Mouse (Mus musculus): ENCODE results near the gene Sumo2. TPM values are rescaled to one million over a fixed set of nuclear protein-coding genes. Genes with fewer than 3 reads are reported as not detected.

Sumo2 gene
- polyA plus RNA-seq, 1 experiment from 2014 or later: 1,712 TPM

DNA sequence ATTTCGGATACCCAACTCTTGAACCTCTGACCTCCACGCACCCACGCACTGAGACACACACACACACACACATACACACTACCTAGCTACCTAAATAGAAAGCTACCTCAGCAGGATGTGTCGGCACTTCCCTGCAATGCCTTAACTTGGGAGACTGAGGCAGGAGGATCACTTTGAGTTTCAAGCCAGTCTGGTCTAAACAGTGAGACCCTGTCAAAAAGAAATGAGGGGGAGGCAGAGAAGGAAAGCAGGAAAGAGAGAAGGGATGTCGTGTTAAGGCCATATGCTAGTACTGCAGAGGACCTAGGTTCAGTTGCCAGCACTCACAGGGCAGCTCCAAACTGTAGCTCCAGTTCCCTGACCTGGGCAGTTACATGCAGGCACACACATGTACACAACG, 21.1 kb downstream of the Sumo2 start:
- Histone ChIP-seq H3K9me3 (replicated peaks; ENCODE audit: control insufficient read depth, low read length) (no peaks in the 10 kb centered on the region), H3K36me3 (replicated peaks; ENCODE audit: control insufficient read depth, insufficient read depth, low read depth, low read length) (no peaks in the 10 kb centered on the region), H3K4me1 (ENCODE audit: control insufficient read depth, insufficient read depth, low read length) (peaks cover 10% of the 10 kb centered on the region; the same call in 1 of the 2 replicates), H3K27me3 (ENCODE audit: control insufficient read depth, insufficient read depth, low read length) (no peaks in the 10 kb centered on the region), H3K4me3 (ENCODE audit: low read depth, low read length) (no peak overlapping the region), H3K9ac (replicated peaks; ENCODE audit: low read length) (peak overlapping the region; percentile 28; the same call in 1 of the 2 replicates), H3K4me2 (ENCODE audit: low read depth, low read length) (no peak overlapping the region), H3K27ac (replicated peaks; ENCODE audit: low read depth, low read length) (no peak overlapping the region)
- WGBS: 72% methylated on average over 6 of the region's 6 CpGs
- no peak for ATAC-seq (replicated peaks; ENCODE audit: insufficient number of reproducible peaks, low FRiP score, low TSS enrichment, low read depth)
- no peak for DNase-seq (ENCODE audit: low spot score)

DNA sequence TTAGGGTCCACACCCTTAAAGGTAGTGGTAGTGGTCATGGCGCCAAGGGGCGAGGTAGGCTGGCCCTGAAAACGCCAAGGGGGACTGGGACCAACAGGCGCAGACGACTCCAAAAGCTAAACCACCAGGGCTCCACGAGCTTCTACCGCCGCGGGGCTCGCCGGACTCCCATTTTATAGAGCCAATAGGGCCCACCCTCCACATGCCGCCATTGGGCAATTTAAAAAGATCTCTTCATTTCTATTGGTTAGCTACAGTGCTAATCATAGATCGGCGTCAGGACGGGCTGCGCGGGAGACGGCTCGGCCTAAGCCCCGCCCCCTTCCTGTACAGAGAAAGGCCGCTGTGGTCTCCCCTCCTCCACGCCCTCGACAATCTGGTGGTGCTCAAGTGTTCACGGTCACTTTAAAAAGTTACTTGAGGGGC, 21.8 kb downstream of the Sumo2 start, which contains the start of gene Jpt1:
Jpt1 (minus strand) TSS at position 150 of the 426 bp plus-strand sequence.
- Histone ChIP-seq H3K4me3 (ENCODE audit: low read depth, low read length) (peak within 1 kb of the TSS; percentile 100), H3K36me3 (replicated peaks; ENCODE audit: control insufficient read depth, insufficient read depth, low read depth, low read length) (no peaks in the 10 kb centered on the region), H3K4me2 (ENCODE audit: low read depth, low read length) (peak within 1 kb of the TSS; percentile 92), H3K27me3 (ENCODE audit: control insufficient read depth, insufficient read depth, low read length) (no peaks in the 10 kb centered on the region), H3K9me3 (replicated peaks; ENCODE audit: control insufficient read depth, low read length) (no peaks in the 10 kb centered on the region), H3K9ac (replicated peaks; ENCODE audit: low read length) (peak within 1 kb of the TSS; percentile 98), H3K27ac (replicated peaks; ENCODE audit: low read depth, low read length) (peak within 1 kb of the TSS; percentile 80), H3K4me1 (ENCODE audit: control insufficient read depth, insufficient read depth, low read length) (peaks cover 10% of the 10 kb centered on the region; the same call in 1 of the 2 replicates)
- WGBS: under 1% methylated on average over 24 of the region's 24 CpGs
- DNase-seq (ENCODE audit: low spot score) (peak; percentile 98), ATAC-seq (replicated peaks; ENCODE audit: insufficient number of reproducible peaks, low FRiP score, low TSS enrichment, low read depth) (peak; percentile 92)

DNA sequence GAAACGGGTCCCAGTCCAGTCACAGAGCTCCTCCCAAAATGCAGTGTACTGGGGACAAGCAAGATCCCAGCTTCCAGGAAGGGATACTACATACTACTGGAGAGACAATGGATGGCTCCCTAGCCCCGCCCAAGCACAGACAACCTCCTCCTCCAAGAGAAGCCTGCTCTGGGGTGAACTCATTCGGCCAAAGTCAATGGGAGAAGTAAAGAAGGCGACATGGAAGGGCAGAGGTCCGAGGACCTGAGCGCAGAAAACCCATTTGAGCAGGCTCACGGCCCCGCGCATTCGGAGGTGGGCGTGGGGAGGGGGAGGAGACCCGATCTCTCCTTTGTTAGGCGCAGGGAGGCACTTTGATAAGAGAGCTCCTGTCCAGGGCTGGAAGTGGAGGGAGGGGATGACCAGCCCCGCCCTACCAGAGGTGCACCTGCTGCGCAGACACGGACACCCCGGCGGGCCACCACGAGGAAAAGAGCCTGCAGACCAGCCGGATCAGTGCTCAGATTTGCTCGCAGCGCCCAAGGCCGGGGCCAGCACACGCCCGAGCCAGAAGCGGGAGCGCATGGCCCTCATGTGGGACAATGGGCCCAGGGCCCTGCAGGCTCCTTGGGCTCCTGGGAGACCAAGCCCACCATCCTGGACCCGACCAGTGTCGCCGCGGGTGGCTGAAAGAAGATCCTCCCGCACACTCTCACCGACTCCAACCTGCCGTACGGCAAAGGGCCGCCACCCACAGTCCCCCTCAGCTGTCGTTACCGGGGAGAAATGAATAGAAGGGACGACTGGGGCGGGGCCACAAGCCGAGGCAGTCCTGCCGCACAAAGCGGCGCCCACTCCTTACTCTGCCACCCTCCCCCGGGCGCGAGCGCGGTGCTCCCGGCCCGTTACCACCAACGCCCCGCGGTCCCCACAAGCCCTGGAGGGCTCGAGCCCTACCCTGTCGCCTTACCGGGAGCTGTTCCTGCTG, 22.5 kb downstream of the Sumo2 start:
- peak; percentile 67 for DNase-seq (ENCODE audit: low spot score)
- under 1% methylated on average over 55 of the region's 57 CpGs for WGBS
- Histone ChIP-seq H3K4me2 (ENCODE audit: low read depth, low read length) (peak overlapping the region; percentile 92), H3K9me3 (replicated peaks; ENCODE audit: control insufficient read depth, low read length) (no peaks in the 10 kb centered on the region), H3K4me1 (ENCODE audit: control insufficient read depth, insufficient read depth, low read length) (peaks cover 10% of the 10 kb centered on the region; the same call in 1 of the 2 replicates), H3K4me3 (ENCODE audit: low read depth, low read length) (peak overlapping the region; percentile 100), H3K27ac (replicated peaks; ENCODE audit: low read depth, low read length) (peak overlapping the region; percentile 80), H3K36me3 (replicated peaks; ENCODE audit: control insufficient read depth, insufficient read depth, low read depth, low read length) (no peaks in the 10 kb centered on the region), H3K9ac (replicated peaks; ENCODE audit: low read length) (peak overlapping the region; percentile 98), H3K27me3 (ENCODE audit: control insufficient read depth, insufficient read depth, low read length) (no peaks in the 10 kb centered on the region)
- peak; percentile 36 for ATAC-seq (replicated peaks; ENCODE audit: insufficient number of reproducible peaks, low FRiP score, low TSS enrichment, low read depth)

DNA sequence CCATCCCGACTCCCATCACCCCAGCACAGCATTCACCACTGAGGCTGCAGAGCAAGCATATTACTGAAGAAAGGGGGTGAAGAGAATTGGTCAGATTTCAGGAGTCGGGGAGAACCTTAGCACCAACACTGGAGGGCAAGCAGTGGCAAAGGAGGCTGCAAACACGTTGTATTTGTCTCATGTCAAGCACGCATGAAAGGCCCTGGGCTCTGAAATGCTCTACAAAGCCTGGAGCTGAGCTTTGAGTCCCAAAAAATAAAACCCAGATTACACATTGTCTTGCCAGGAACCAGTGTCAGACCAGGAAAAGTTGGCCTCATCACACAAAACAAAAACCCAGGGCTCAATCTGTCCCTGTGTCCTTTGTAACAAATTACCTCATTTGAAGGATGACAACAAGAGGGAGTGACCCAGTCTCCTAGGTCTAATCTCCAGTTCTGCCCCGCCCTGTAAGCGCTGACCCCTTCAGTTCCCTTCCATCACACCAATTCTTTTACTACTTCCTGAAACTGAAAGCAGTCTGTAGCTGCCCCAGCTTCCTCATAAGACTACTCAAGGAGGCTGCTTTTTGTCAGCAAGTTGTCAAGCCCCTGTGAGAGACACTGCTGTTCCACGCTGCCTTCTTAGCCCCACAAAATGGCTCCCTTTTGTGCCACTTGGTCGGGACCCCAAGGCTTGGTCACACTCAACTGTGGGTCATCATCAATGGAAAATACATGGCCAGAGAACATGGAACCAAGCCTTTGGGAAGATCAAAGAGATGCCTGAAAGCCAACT, 23.5 kb downstream of the Sumo2 start:
- no peaks in the 10 kb centered on the region for H3K9me3 ChIP-seq (replicated peaks; ENCODE audit: control insufficient read depth, low read length)
- H3K4me1 ChIP-seq (ENCODE audit: control insufficient read depth, insufficient read depth, low read length): peaks cover 10% of the 10 kb centered on the region; the same call in 1 of the 2 replicates
- H3K36me3 ChIP-seq (replicated peaks; ENCODE audit: control insufficient read depth, insufficient read depth, low read depth, low read length): no peaks in the 10 kb centered on the region
- WGBS: 35% methylated on average over 8 of the region's 8 CpGs
- no peak for ATAC-seq (replicated peaks; ENCODE audit: insufficient number of reproducible peaks, low FRiP score, low TSS enrichment, low read depth)
- peak overlapping the region; percentile 92 for H3K4me2 ChIP-seq (ENCODE audit: low read depth, low read length)
- peak overlapping the region; percentile 98 for H3K9ac ChIP-seq (replicated peaks; ENCODE audit: low read length)
- H3K27ac ChIP-seq (replicated peaks; ENCODE audit: low read depth, low read length): no peak overlapping the region; the same call in 1 of the 2 replicates
- H3K27me3 ChIP-seq (ENCODE audit: control insufficient read depth, insufficient read depth, low read length): no peaks in the 10 kb centered on the region
- H3K4me3 ChIP-seq (ENCODE audit: low read depth, low read length): peak overlapping the region; percentile 100
- DNase-seq (ENCODE audit: low spot score): no peak

DNA sequence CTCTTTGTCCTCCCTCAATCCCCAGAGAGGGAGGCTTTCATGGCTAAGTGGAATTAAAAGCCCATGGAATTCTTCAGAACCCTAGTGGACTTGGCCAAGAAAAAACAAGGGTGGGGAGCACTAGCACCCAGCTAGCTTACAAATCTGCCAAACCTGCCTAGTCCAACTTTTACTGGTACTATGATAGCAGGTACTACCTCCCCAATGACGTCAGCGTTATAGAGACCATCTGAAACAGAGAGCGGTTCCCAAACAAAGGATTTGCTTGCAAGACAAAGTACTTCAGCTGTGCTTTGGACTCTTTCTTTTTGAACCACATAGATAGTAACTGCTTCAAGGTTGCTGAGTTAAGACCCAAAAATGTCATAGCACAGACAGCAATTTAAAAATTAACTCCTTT, 24.1 kb downstream of the Sumo2 start:
- ATAC-seq (replicated peaks; ENCODE audit: insufficient number of reproducible peaks, low FRiP score, low TSS enrichment, low read depth) (no peak), DNase-seq (ENCODE audit: low spot score) (no peak)
- WGBS: 65% methylated on average over 3 of the region's 3 CpGs
- peak overlapping the region; percentile 100 for H3K4me3 ChIP-seq (ENCODE audit: low read depth, low read length)
- no peak overlapping the region for H3K27ac ChIP-seq (replicated peaks; ENCODE audit: low read depth, low read length)
- peak overlapping the region; percentile 98 for H3K9ac ChIP-seq (replicated peaks; ENCODE audit: low read length)
- peaks cover 10% of the 10 kb centered on the region; the same call in 1 of the 2 replicates for H3K4me1 ChIP-seq (ENCODE audit: control insufficient read depth, insufficient read depth, low read length)
- no peaks in the 10 kb centered on the region for H3K27me3 ChIP-seq (ENCODE audit: control insufficient read depth, insufficient read depth, low read length)
- no peaks in the 10 kb centered on the region for H3K36me3 ChIP-seq (replicated peaks; ENCODE audit: control insufficient read depth, insufficient read depth, low read depth, low read length)
- no peaks in the 10 kb centered on the region for H3K9me3 ChIP-seq (replicated peaks; ENCODE audit: control insufficient read depth, low read length)
- peak overlapping the region; percentile 92 for H3K4me2 ChIP-seq (ENCODE audit: low read depth, low read length)

DNA sequence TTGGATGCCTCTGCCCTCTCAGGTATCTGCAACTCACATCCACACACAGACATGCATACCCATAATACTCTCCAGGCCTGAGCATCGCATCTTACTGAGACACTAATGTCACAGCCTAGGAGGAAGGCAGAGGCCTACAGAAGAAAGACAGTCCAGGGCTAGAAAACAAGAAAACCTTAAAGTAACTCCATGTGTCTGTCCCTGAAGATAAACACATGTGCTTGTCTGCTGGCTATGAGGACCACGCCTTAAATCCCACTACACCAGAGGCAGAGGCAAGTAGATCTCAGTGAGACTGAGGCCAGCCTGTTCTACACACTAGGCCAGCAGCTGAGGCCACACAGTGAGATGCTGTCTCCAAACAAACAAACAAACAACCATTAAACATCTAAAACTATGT, 25.0 kb downstream of the Sumo2 start:
- no peaks in the 10 kb centered on the region for H3K27me3 ChIP-seq (ENCODE audit: control insufficient read depth, insufficient read depth, low read length)
- no peak overlapping the region for H3K4me3 ChIP-seq (ENCODE audit: low read depth, low read length)
- no peak overlapping the region for H3K27ac ChIP-seq (replicated peaks; ENCODE audit: low read depth, low read length)
- no peaks in the 10 kb centered on the region for H3K36me3 ChIP-seq (replicated peaks; ENCODE audit: control insufficient read depth, insufficient read depth, low read depth, low read length)
- peaks cover 10% of the 10 kb centered on the region; the same call in 1 of the 2 replicates for H3K4me1 ChIP-seq (ENCODE audit: control insufficient read depth, insufficient read depth, low read length)
- 68% methylated on average over 2 of the region's 2 CpGs for WGBS
- no peak for DNase-seq (ENCODE audit: low spot score)
- peak overlapping the region; percentile 92 for H3K4me2 ChIP-seq (ENCODE audit: low read depth, low read length)
- no peak for ATAC-seq (replicated peaks; ENCODE audit: insufficient number of reproducible peaks, low FRiP score, low TSS enrichment, low read depth)
- peak overlapping the region; percentile 43 for H3K9ac ChIP-seq (replicated peaks; ENCODE audit: low read length)
- no peaks in the 10 kb centered on the region for H3K9me3 ChIP-seq (replicated peaks; ENCODE audit: control insufficient read depth, low read length)

DNA sequence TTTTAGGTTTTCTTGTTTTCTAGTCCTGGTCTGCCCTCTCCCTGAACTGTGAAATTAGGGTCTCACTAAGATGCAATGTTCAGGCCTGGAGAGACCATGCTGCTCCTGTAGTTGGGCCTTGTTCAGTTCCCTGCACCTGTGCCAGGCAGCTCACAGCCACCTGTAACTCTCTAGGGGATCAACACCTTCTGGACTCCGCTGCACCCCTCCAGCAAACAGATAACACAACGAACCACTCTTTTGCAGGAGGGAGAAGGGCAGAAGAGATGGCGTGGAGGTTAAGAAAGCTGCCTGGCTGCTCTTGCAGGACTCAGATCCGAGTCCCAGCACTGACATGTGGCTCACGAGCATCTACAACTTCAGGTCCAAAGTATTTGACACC, 25.6 kb downstream of the Sumo2 start:
- Histone ChIP-seq H3K27me3 (ENCODE audit: control insufficient read depth, insufficient read depth, low read length) (no peaks in the 10 kb centered on the region), H3K4me3 (ENCODE audit: low read depth, low read length) (no peak overlapping the region), H3K36me3 (replicated peaks; ENCODE audit: control insufficient read depth, insufficient read depth, low read depth, low read length) (no peaks in the 10 kb centered on the region), H3K9ac (replicated peaks; ENCODE audit: low read length) (no peak overlapping the region; the same call in 1 of the 2 replicates), H3K9me3 (replicated peaks; ENCODE audit: control insufficient read depth, low read length) (no peaks in the 10 kb centered on the region), H3K4me1 (ENCODE audit: control insufficient read depth, insufficient read depth, low read length) (peaks cover 10% of the 10 kb centered on the region; the same call in 1 of the 2 replicates), H3K27ac (replicated peaks; ENCODE audit: low read depth, low read length) (no peak overlapping the region), H3K4me2 (ENCODE audit: low read depth, low read length) (peak overlapping the region; percentile 38)
- ATAC-seq (replicated peaks; ENCODE audit: insufficient number of reproducible peaks, low FRiP score, low TSS enrichment, low read depth) (no peak), DNase-seq (ENCODE audit: low spot score) (no peak)
- 43% methylated on average over 5 of the region's 5 CpGs for WGBS
